Mouse (Mus musculus): ENCODE data around the gene Cd160. TPM values are rescaled to one million over a fixed set of nuclear protein-coding genes. Genes with fewer than 3 reads are reported as not detected.

The Cd160 gene
- polyA plus RNA-seq, 1 experiment from 2014 or later: 1.4 TPM

GRCm38 (mm10) chr3:96838996-96839645, 10.0 kb upstream of the Cd160 start:
- Histone ChIP-seq H3K4me1 (ENCODE audit: control insufficient read depth, insufficient read depth, low read length) (no peaks in the 10 kb centered on the region; the same call in 1 of the 2 replicates), H3K9me3 (ENCODE audit: control insufficient read depth, low read length) (no peaks in the 10 kb centered on the region), H3K4me3 (ENCODE audit: low read length) (no peak overlapping the region), H3K36me3 (ENCODE audit: control insufficient read depth, insufficient read depth, low read length) (no peaks in the 10 kb centered on the region), H3K4me2 (ENCODE audit: low read depth, low read length) (no peak overlapping the region), H3K27ac (ENCODE audit: low read length) (peak overlapping the region; percentile 37; the same call in 1 of the 2 replicates), H3K9ac (ENCODE audit: low read depth, low read length) (no peak overlapping the region), H3K27me3 (replicated peaks; ENCODE audit: control insufficient read depth, insufficient read depth, low read length) (no peaks in the 10 kb centered on the region)
- peak; percentile 89 for ATAC-seq
- WGBS: 58% methylated on average over 7 of the region's 7 CpGs

GRCm38 (mm10) chr3:96836414-96836813, 7.3 kb upstream of the Cd160 start:
- H3K36me3 ChIP-seq (ENCODE audit: control insufficient read depth, insufficient read depth, low read length): no peaks in the 10 kb centered on the region
- H3K27me3 ChIP-seq (replicated peaks; ENCODE audit: control insufficient read depth, insufficient read depth, low read length): no peaks in the 10 kb centered on the region
- no peaks in the 10 kb centered on the region; the same call in 1 of the 2 replicates for H3K4me1 ChIP-seq (ENCODE audit: control insufficient read depth, insufficient read depth, low read length)
- 60% methylated on average over 2 of the region's 2 CpGs for WGBS
- no peak overlapping the region for H3K9ac ChIP-seq (ENCODE audit: low read depth, low read length)
- no peak overlapping the region for H3K4me3 ChIP-seq (ENCODE audit: low read length)
- ATAC-seq: no peak
- H3K4me2 ChIP-seq (ENCODE audit: low read depth, low read length): no peak overlapping the region
- H3K9me3 ChIP-seq (ENCODE audit: control insufficient read depth, low read length): no peaks in the 10 kb centered on the region
- H3K27ac ChIP-seq (ENCODE audit: low read length): no peak overlapping the region

GRCm38 (mm10) chr3:96834587-96835348, 5.6 kb upstream of the Cd160 start:
- no peaks in the 10 kb centered on the region for H3K27me3 ChIP-seq (replicated peaks; ENCODE audit: control insufficient read depth, insufficient read depth, low read length)
- H3K4me2 ChIP-seq (ENCODE audit: low read depth, low read length): no peak overlapping the region
- no peaks in the 10 kb centered on the region for H3K36me3 ChIP-seq (ENCODE audit: control insufficient read depth, insufficient read depth, low read length)
- ATAC-seq: no peak
- no peak overlapping the region for H3K9ac ChIP-seq (ENCODE audit: low read depth, low read length)
- H3K4me1 ChIP-seq (ENCODE audit: control insufficient read depth, insufficient read depth, low read length): peaks cover under 1% of the 10 kb centered on the region
- 62% methylated on average over 7 of the region's 7 CpGs for WGBS
- H3K9me3 ChIP-seq (ENCODE audit: control insufficient read depth, low read length): no peaks in the 10 kb centered on the region
- no peak overlapping the region for H3K27ac ChIP-seq (ENCODE audit: low read length)
- H3K4me3 ChIP-seq (ENCODE audit: low read length): no peak overlapping the region

- Histone ChIP-seq H3K36me3 (ENCODE audit: control insufficient read depth, insufficient read depth, low read length) (no peaks in the 10 kb centered on the region), H3K27ac (ENCODE audit: low read length) (no peak overlapping the region), H3K9ac (ENCODE audit: low read depth, low read length) (no peak overlapping the region), H3K4me3 (ENCODE audit: low read length) (no peak overlapping the region), H3K27me3 (replicated peaks; ENCODE audit: control insufficient read depth, insufficient read depth, low read length) (no peaks in the 10 kb centered on the region), H3K9me3 (ENCODE audit: control insufficient read depth, low read length) (no peaks in the 10 kb centered on the region), H3K4me1 (ENCODE audit: control insufficient read depth, insufficient read depth, low read length) (peaks cover 8% of the 10 kb centered on the region), H3K4me2 (ENCODE audit: low read depth, low read length) (no peak overlapping the region)
- WGBS: 41% methylated on average over 5 of the region's 5 CpGs
- no peak for ATAC-seq
Observed at GRCm38 (mm10) chr3:96832930-96833329, 3.8 kb upstream of the Cd160 start.

- Histone ChIP-seq H3K27me3 (replicated peaks; ENCODE audit: control insufficient read depth, insufficient read depth, low read length) (no peaks in the 10 kb centered on the region), H3K27ac (ENCODE audit: low read length) (peak overlapping the region; percentile 49; the same call in 1 of the 2 replicates), H3K4me2 (ENCODE audit: low read depth, low read length) (peak overlapping the region; percentile 38; the same call in 1 of the 2 replicates), H3K9me3 (ENCODE audit: control insufficient read depth, low read length) (no peaks in the 10 kb centered on the region), H3K4me1 (ENCODE audit: control insufficient read depth, insufficient read depth, low read length) (peaks cover 8% of the 10 kb centered on the region), H3K9ac (ENCODE audit: low read depth, low read length) (peak overlapping the region; percentile 48), H3K4me3 (ENCODE audit: low read length) (peak overlapping the region; percentile 29), H3K36me3 (ENCODE audit: control insufficient read depth, insufficient read depth, low read length) (no peaks in the 10 kb centered on the region)
- WGBS: 69% methylated on average over 10 of the region's 10 CpGs
- ATAC-seq: peak; percentile 55
Observed at GRCm38 (mm10) chr3:96829856-96830255, 705 bp upstream of the Cd160 start.

GRCm38 (mm10) chr3:96828308-96828864, 765 bp downstream of the Cd160 start:
- Histone ChIP-seq H3K27ac (ENCODE audit: low read length) (peak overlapping the region; percentile 43), H3K4me1 (ENCODE audit: control insufficient read depth, insufficient read depth, low read length) (peaks cover 8% of the 10 kb centered on the region), H3K27me3 (replicated peaks; ENCODE audit: control insufficient read depth, insufficient read depth, low read length) (no peaks in the 10 kb centered on the region), H3K4me3 (ENCODE audit: low read length) (peak overlapping the region; percentile 7; the same call in 1 of the 2 replicates), H3K9ac (ENCODE audit: low read depth, low read length) (0 out of 2 replicates have a peak overlapping the region, but pooled peaks have one; percentile 9), H3K36me3 (ENCODE audit: control insufficient read depth, insufficient read depth, low read length) (no peaks in the 10 kb centered on the region), H3K4me2 (ENCODE audit: low read depth, low read length) (peak overlapping the region; percentile 39), H3K9me3 (ENCODE audit: control insufficient read depth, low read length) (no peaks in the 10 kb centered on the region)
- peak; percentile 43; the same call in 1 of the 2 replicates for ATAC-seq
- WGBS: 34% methylated on average over 15 of the region's 15 CpGs

- no peak for ATAC-seq
- H3K27me3 ChIP-seq (replicated peaks; ENCODE audit: control insufficient read depth, insufficient read depth, low read length): no peaks in the 10 kb centered on the region
- no peak overlapping the region for H3K27ac ChIP-seq (ENCODE audit: low read length)
- H3K4me2 ChIP-seq (ENCODE audit: low read depth, low read length): no peak overlapping the region
- no peaks in the 10 kb centered on the region for H3K36me3 ChIP-seq (ENCODE audit: control insufficient read depth, insufficient read depth, low read length)
- 51% methylated on average over 11 of the region's 11 CpGs for WGBS
- H3K9me3 ChIP-seq (ENCODE audit: control insufficient read depth, low read length): no peaks in the 10 kb centered on the region
- H3K4me3 ChIP-seq (ENCODE audit: low read length): no peak overlapping the region
- H3K4me1 ChIP-seq (ENCODE audit: control insufficient read depth, insufficient read depth, low read length): peaks cover 8% of the 10 kb centered on the region
- no peak overlapping the region for H3K9ac ChIP-seq (ENCODE audit: low read depth, low read length)
Observed at GRCm38 (mm10) chr3:96825261-96825660, 3.9 kb downstream of the Cd160 start.

GRCm38 (mm10) chr3:96824614-96825013, 4.5 kb downstream of the Cd160 start:
- H3K4me3 ChIP-seq (ENCODE audit: low read length): no peak overlapping the region
- H3K4me2 ChIP-seq (ENCODE audit: low read depth, low read length): no peak overlapping the region
- H3K36me3 ChIP-seq (ENCODE audit: control insufficient read depth, insufficient read depth, low read length): no peaks in the 10 kb centered on the region
- no peak overlapping the region for H3K9ac ChIP-seq (ENCODE audit: low read depth, low read length)
- no peaks in the 10 kb centered on the region for H3K9me3 ChIP-seq (ENCODE audit: control insufficient read depth, low read length)
- peaks cover 6% of the 10 kb centered on the region; the same call in 1 of the 2 replicates for H3K4me1 ChIP-seq (ENCODE audit: control insufficient read depth, insufficient read depth, low read length)
- H3K27me3 ChIP-seq (replicated peaks; ENCODE audit: control insufficient read depth, insufficient read depth, low read length): no peaks in the 10 kb centered on the region
- WGBS: 84% methylated on average over 12 of the region's 12 CpGs
- H3K27ac ChIP-seq (ENCODE audit: low read length): no peak overlapping the region
- no peak for ATAC-seq

GRCm38 (mm10) chr3:96823701-96824100, 5.5 kb downstream of the Cd160 start:
- Histone ChIP-seq H3K4me2 (ENCODE audit: low read depth, low read length) (no peak overlapping the region), H3K36me3 (ENCODE audit: control insufficient read depth, insufficient read depth, low read length) (no peaks in the 10 kb centered on the region), H3K4me1 (ENCODE audit: control insufficient read depth, insufficient read depth, low read length) (no peaks in the 10 kb centered on the region), H3K4me3 (ENCODE audit: low read length) (no peak overlapping the region), H3K27me3 (replicated peaks; ENCODE audit: control insufficient read depth, insufficient read depth, low read length) (no peaks in the 10 kb centered on the region), H3K9me3 (ENCODE audit: control insufficient read depth, low read length) (no peaks in the 10 kb centered on the region), H3K9ac (ENCODE audit: low read depth, low read length) (no peak overlapping the region), H3K27ac (ENCODE audit: low read length) (no peak overlapping the region)
- WGBS: 37% methylated on average over 3 of the region's 3 CpGs
- ATAC-seq: peak; percentile 80

Data from intestine, embryonic 16.5 days (tissue).